Mouse (Mus musculus) liver, adult 2 months (tissue): ENCODE measurements around the gene Arl11. TPM values are rescaled to one million over a fixed set of nuclear protein-coding genes. Genes with fewer than 3 reads are reported as not detected.
A peak's percentile ranks its signal among the peaks of the same experiment; 100 is the strongest.

ENCODE experiments used
- DNase-seq: peaks from one replicate; pipeline ENCODE4 v3.0.0-alpha.2; 2011; ENCODE audit warnings: low read depth, low spot score; ENCODE audit errors: extremely low read depth
- H3K27ac ChIP-seq: fragments of 200-500 bp; replicated peaks from 2 replicates; pipeline ENCODE4 v1.5.1; 2012; ENCODE audit warnings: low read depth, mild to moderate bottlenecking, control low read depth, inconsistent platforms, low read length; ENCODE audit not compliant: insufficient read depth
- H3K27me3 ChIP-seq: fragments of 200-500 bp; 2 replicates; pipeline ENCODE4 v1.6.1; 2012; ENCODE audit warnings: mild to moderate bottlenecking, moderate library complexity, low read length, inconsistent platforms; ENCODE audit not compliant: control insufficient read depth, insufficient read depth
- H3K36me3 ChIP-seq: fragments of 200-500 bp; 2 replicates; pipeline ENCODE4 v1.6.1; 2012; ENCODE audit warnings: low read length, inconsistent platforms; ENCODE audit not compliant: control insufficient read depth, insufficient read depth
- H3K4me1 ChIP-seq: fragments of 200-500 bp; 2 replicates; pipeline ENCODE4 v1.6.1; 2011; ENCODE audit warnings: low read length; ENCODE audit not compliant: control insufficient read depth, insufficient read depth
- H3K4me3 ChIP-seq: fragments of 200-500 bp; 2 replicates; pipeline ENCODE4 v1.5.1; 2011; ENCODE audit warnings: low read depth, mild to moderate bottlenecking, control low read depth, low read length, moderate library complexity; ENCODE audit not compliant: insufficient read depth
- H3K79me2 ChIP-seq: fragments of 200-500 bp; 2 replicates; pipeline ENCODE4 v1.6.1; 2012; ENCODE audit warnings: inconsistent platforms, mild to moderate bottlenecking, low read length, moderate library complexity; ENCODE audit not compliant: control insufficient read depth, insufficient read depth
- H3K9ac ChIP-seq: fragments of 200-500 bp; 2 replicates; pipeline ENCODE4 v1.6.1; 2012; ENCODE audit warnings: low read depth, mild to moderate bottlenecking, control low read depth, inconsistent platforms, low read length
- CTCF ChIP-seq: fragments of 200-500 bp; IDR thresholded peaks from 2 replicates; pipeline ENCODE4 v1.5.1; 2011; ENCODE audit warnings: low read depth, low read length, control low read depth
- POLR2A ChIP-seq: fragments of 200-500 bp; IDR thresholded peaks from 2 replicates; pipeline ENCODE4 v1.6.1; 2011; ENCODE audit warnings: low read length, control low read depth; ENCODE audit not compliant: insufficient read depth; ENCODE audit errors: extremely low read depth
- WGBS: fragments of 180-500 bp; shearing (Covaris S2); methylation state at CpG from one replicate; pipeline ENCODE4 v1.1.7; 2018; 5-methylcytosine and 5-hydroxymethylcytosine counted together
- polyA plus RNA-seq: library from polyadenylated mRNA; depleted of rRNA; stranded (reverse); fragments of >200 nt; gene quantifications from 2 replicates; pipeline ENCODE4 v1.2.3, GENCODE M21; 2012
- total RNA-seq: library from RNA; depleted of rRNA; stranded (reverse); fragments of >200 nt; gene quantifications from 2 replicates; pipeline ENCODE4 v1.2.3, GENCODE M21; 2014

Gene Arl11
- total and polyA plus RNA-seq, 2 experiments: 0.28 to 0.37 TPM

DNA sequence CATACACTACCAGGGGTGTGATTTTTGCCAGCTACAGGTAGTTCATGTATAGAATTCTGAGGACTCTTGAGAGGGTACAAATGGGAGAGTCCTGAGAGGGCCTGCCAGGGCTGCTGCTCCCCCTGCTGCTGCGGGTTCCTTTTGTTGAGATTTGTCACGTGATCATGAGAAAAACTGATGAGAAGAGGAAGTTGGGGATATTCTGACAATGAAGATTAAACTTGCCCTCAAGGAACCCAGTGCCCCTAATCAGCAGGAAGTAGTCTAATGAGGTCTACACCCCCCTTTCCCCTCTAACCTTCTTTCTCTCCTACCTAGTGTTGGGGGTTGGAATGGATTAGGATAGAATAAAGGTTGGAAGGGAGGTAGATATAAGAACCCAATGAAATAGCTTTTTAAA lies 8.2 kb upstream of the Arl11 start:
- H3K9ac ChIP-seq: no peak overlapping the region
- H3K36me3 ChIP-seq: no peaks in the 10 kb centered on the region
- no peak for TF ChIP-seq POLR2A
- TF ChIP-seq CTCF: no peak
- DNase-seq: no peak
- H3K4me1 ChIP-seq: no peaks in the 10 kb centered on the region
- H3K4me3 ChIP-seq: no peak overlapping the region
- no peaks in the 10 kb centered on the region for H3K27me3 ChIP-seq
- 51% methylated on average over 2 of the region's 2 CpGs for WGBS
- no peak overlapping the region for H3K27ac ChIP-seq
- H3K79me2 ChIP-seq: no peaks in the 10 kb centered on the region

GRCm38 (mm10) chr14:61302428-61302827 lies 7.1 kb upstream of the Arl11 start:
- WGBS: 67% methylated on average over 2 of the region's 2 CpGs
- TF ChIP-seq POLR2A: no peak
- TF ChIP-seq CTCF: no peak

GRCm38 (mm10) chr14:61303969-61304609 lies 5.5 kb upstream of the Arl11 start:
- no peak overlapping the region for H3K4me3 ChIP-seq
- H3K27ac ChIP-seq: no peak overlapping the region
- no peak overlapping the region for H3K9ac ChIP-seq
- no peaks in the 10 kb centered on the region for H3K27me3 ChIP-seq
- 83% methylated on average over 4 of the region's 4 CpGs for WGBS
- no peaks in the 10 kb centered on the region for H3K36me3 ChIP-seq
- TF ChIP-seq CTCF (no peak), POLR2A (no peak)
- H3K79me2 ChIP-seq: no peaks in the 10 kb centered on the region
- H3K4me1 ChIP-seq: no peaks in the 10 kb centered on the region
- no peak for DNase-seq

More at GRCm38 (mm10) chr14:61302428-61302827, 7.1 kb upstream of the Arl11 start:
- no peaks in the 10 kb centered on the region for H3K4me1 ChIP-seq
- no peaks in the 10 kb centered on the region for H3K27me3 ChIP-seq
- no peak overlapping the region for H3K4me3 ChIP-seq
- H3K9ac ChIP-seq: no peak overlapping the region
- no peaks in the 10 kb centered on the region for H3K79me2 ChIP-seq
- no peak overlapping the region for H3K27ac ChIP-seq
- no peak for DNase-seq
- no peaks in the 10 kb centered on the region for H3K36me3 ChIP-seq

DNA sequence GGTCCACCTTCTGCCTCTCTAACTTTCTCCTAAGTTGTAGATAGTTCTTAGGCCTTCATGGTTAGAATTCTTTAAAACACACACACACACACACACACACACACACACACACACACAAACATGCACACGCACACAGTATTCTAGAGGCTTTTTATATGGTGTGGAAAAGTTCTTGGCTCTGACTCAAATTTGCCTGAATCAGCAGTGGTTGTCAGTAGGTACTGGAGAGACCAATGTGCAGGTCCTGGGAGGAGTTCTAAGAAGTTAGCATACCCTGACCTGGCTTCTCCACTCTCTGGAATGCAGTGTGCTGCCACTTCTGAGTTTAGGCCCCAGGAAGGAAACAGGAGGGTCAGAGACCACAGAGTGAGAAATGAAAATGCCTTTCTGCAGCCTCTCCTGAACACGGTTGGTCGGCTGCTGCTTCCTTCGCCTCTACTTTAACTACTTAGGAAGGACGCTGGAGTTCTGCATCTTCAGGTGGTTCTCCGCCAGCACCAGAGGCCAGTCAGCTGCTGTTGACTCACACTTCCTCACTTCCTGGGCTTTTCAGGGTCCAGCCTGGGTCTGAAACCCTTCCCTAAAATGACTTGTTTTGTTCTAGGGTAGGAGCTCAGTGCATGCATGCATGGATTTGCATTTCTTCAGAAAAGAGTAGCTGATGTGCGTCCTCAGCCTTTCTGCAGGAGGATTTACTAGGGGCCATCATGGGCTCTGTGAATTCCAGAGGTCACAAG lies 651 bp downstream of the Arl11 start:
- no peak for TF ChIP-seq CTCF
- no peak for TF ChIP-seq POLR2A
- Histone ChIP-seq H3K36me3 (no peaks in the 10 kb centered on the region), H3K4me3 (no peak overlapping the region), H3K79me2 (no peaks in the 10 kb centered on the region), H3K27ac (no peak overlapping the region), H3K4me1 (no peaks in the 10 kb centered on the region), H3K9ac (no peak overlapping the region), H3K27me3 (no peaks in the 10 kb centered on the region)
- 73% methylated on average over 7 of the region's 7 CpGs for WGBS
- no peak for DNase-seq

DNA sequence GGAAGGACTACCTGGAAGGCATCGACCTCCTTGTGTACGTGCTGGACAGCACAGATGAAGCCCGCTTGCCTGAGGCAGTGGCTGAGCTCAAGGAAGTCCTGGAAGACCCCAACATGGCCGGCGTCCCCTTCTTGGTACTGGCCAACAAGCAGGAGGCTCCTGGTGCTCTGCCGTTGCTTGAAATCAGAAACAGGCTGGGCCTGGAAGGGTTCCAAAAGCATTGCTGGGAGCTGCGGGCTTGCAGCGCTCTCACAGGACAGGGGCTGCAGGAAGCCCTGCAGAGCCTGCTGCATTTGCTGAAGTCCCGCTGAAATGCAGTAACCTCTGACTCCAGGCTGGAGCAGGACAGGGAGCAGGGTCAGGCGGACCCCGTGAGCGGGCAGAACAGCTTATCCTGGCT lies 1.4 kb downstream of the Arl11 start:
- Histone ChIP-seq H3K27ac (no peak overlapping the region), H3K36me3 (no peaks in the 10 kb centered on the region), H3K9ac (no peak overlapping the region), H3K79me2 (no peaks in the 10 kb centered on the region), H3K4me1 (no peaks in the 10 kb centered on the region), H3K27me3 (no peaks in the 10 kb centered on the region), H3K4me3 (no peak overlapping the region)
- 59% methylated on average over 12 of the region's 12 CpGs for WGBS
- no peak for DNase-seq
- TF ChIP-seq POLR2A (no peak), CTCF (no peak)

GRCm38 (mm10) chr14:61316861-61317260 lies 7.3 kb downstream of the Arl11 start:
- Histone ChIP-seq H3K27me3 (no peaks in the 10 kb centered on the region), H3K36me3 (no peaks in the 10 kb centered on the region), H3K79me2 (no peaks in the 10 kb centered on the region), H3K4me3 (no peak overlapping the region), H3K27ac (no peak overlapping the region), H3K9ac (no peak overlapping the region), H3K4me1 (no peaks in the 10 kb centered on the region)
- WGBS: 39% methylated on average over 4 of the region's 4 CpGs
- DNase-seq: peak; percentile 54
- TF ChIP-seq CTCF: peak; percentile 61
- no peak for TF ChIP-seq POLR2A
